Mouse (Mus musculus) CH12.LX (cell line): ENCODE data around the gene Sipa1l3. TPM values are rescaled to one million over a fixed set of nuclear protein-coding genes. Genes with fewer than 3 reads are reported as not detected.
A peak's percentile ranks its signal among the peaks of the same experiment; 100 is the strongest.

Source experiments
- DNase-seq: peaks from one replicate; pipeline ENCODE4 v3.0.0-alpha.2; 2013; ENCODE audit errors: extremely low read depth
- H3K27ac ChIP-seq: 2 replicates; pipeline ENCODE4 v1.5.1; 2012; ENCODE audit warnings: low read depth, mild to moderate bottlenecking, control low read depth, moderate library complexity; ENCODE audit not compliant: insufficient read depth
- H3K27me3 ChIP-seq: replicated peaks from 2 replicates; pipeline ENCODE3; 2012; ENCODE audit warnings: inconsistent platforms
- H3K36me3 ChIP-seq, 2 experiments: replicated peaks in 1 of 2; 2 replicates each; pipeline versions ENCODE3 to v1.6.1; 2012; ENCODE audit warnings: inconsistent platforms in 1 of 2, low read length in 1 of 2, mild to moderate bottlenecking in 1 of 2, mixed read lengths in 1 of 2, moderate library complexity in 1 of 2; ENCODE audit not compliant: control insufficient read depth in 1 of 2, insufficient read depth in 1 of 2
- H3K4me1 ChIP-seq, 2 experiments: 2 replicates each; pipeline ENCODE4 v1.6.1; 2012; ENCODE audit warnings: inconsistent platforms in 1 of 2, moderate library complexity in 1 of 2; ENCODE audit not compliant: insufficient read depth in 2 of 2, control insufficient read depth in 1 of 2
- H3K4me2 ChIP-seq: 2 replicates; pipeline ENCODE4 v1.6.1; 2012; ENCODE audit warnings: low read depth, mild to moderate bottlenecking, control low read depth; ENCODE audit not compliant: poor library complexity, insufficient read depth, severe bottlenecking
- H3K4me3 ChIP-seq, 3 experiments: fragments of 150-350 bp in 1 of 3; sonication (generic) in 1 of 3; replicated peaks in 1 of 3; 2 replicates each; pipeline versions ENCODE3 to v1.5.1; 2011 to 2012; ENCODE audit warnings: low read depth in 2 of 3, low read length in 2 of 3, mild to moderate bottlenecking in 2 of 3, moderate library complexity in 2 of 3, control low read depth in 1 of 3, improper control_type of control experiment in 1 of 3, inconsistent platforms in 1 of 3, mixed read lengths in 1 of 3; ENCODE audit not compliant: poor library complexity in 1 of 3
- H3K79me2 ChIP-seq: replicated peaks from 2 replicates; pipeline ENCODE4 v1.6.1; 2012; ENCODE audit warnings: mild to moderate bottlenecking, moderate library complexity; ENCODE audit not compliant: control insufficient read depth, poor library complexity, insufficient read depth, severe bottlenecking; ENCODE audit errors: extremely low read depth
- H3K9ac ChIP-seq: 2 replicates; pipeline ENCODE4 v1.6.1; 2012; ENCODE audit warnings: low read depth, mild to moderate bottlenecking, control low read depth, moderate library complexity; ENCODE audit not compliant: insufficient read depth
- H3K9me3 ChIP-seq: replicated peaks from 2 replicates; pipeline ENCODE3; 2012; ENCODE audit warnings: low read length, inconsistent platforms, mixed read lengths
- BHLHE40 ChIP-seq: IDR thresholded peaks from 2 replicates; pipeline ENCODE4 v1.6.1; 2011; ENCODE audit warnings: mild to moderate bottlenecking, low read depth, low read length, improper control_type of control experiment
- CHD2 ChIP-seq: IDR thresholded peaks from 2 replicates; pipeline ENCODE4 v1.6.1; 2011; ENCODE audit warnings: low read length, improper control_type of control experiment
- CTCF ChIP-seq, 2 experiments: IDR thresholded peaks in 1 of 2; conservative IDR thresholded peaks in 1 of 2; 2 replicates each; pipeline ENCODE4 v1.5.1; 2011 to 2012; ENCODE audit warnings: low read depth in 2 of 2, low read length in 2 of 2, improper control_type of control experiment in 1 of 2, inconsistent platforms in 1 of 2, mild to moderate bottlenecking in 1 of 2, moderate library complexity in 1 of 2
- ELF1 ChIP-seq: IDR thresholded peaks from 2 replicates; pipeline ENCODE4 v1.6.1; 2014; ENCODE audit warnings: low read depth, mild to moderate bottlenecking, inconsistent platforms, low read length, improper control_type of control experiment
- EP300 ChIP-seq: IDR thresholded peaks from 2 replicates; pipeline ENCODE4 v1.6.1; 2011; ENCODE audit warnings: low read length, improper control_type of control experiment
- HCFC1 ChIP-seq: IDR thresholded peaks from 2 replicates; pipeline ENCODE4 v1.6.1; 2012; ENCODE audit warnings: low read depth, mild to moderate bottlenecking, inconsistent platforms, low read length, improper control_type of control experiment
- IRF4 ChIP-seq: IDR thresholded peaks from 2 replicates; pipeline ENCODE4 v1.6.1; 2014; ENCODE audit warnings: low read depth, mild to moderate bottlenecking, inconsistent platforms, low read length, improper control_type of control experiment
- JUN ChIP-seq: IDR thresholded peaks from 2 replicates; pipeline ENCODE4 v1.6.1; 2011; ENCODE audit warnings: low read depth, mild to moderate bottlenecking, low read length, improper control_type of control experiment, moderate library complexity; ENCODE audit not compliant: insufficient read depth
- MAX ChIP-seq: IDR thresholded peaks from 2 replicates; pipeline ENCODE4 v1.6.1; 2011; ENCODE audit warnings: low read length, improper control_type of control experiment
- MXI1 ChIP-seq: IDR thresholded peaks from 2 replicates; pipeline ENCODE4 v1.6.1; 2011; ENCODE audit warnings: mild to moderate bottlenecking, low read depth, low read length, improper control_type of control experiment
- PAX5 ChIP-seq: IDR thresholded peaks from 2 replicates; pipeline ENCODE4 v1.6.1; 2012; ENCODE audit warnings: low read length, inconsistent platforms, mixed read lengths
- RCOR1 ChIP-seq: conservative IDR thresholded peaks from 2 replicates; pipeline ENCODE4 v1.6.1; 2012; ENCODE audit warnings: low read depth, mild to moderate bottlenecking, inconsistent platforms, low read length, improper control_type of control experiment
- TCF12 ChIP-seq: IDR thresholded peaks from 2 replicates; pipeline ENCODE4 v1.6.1; 2014; ENCODE audit warnings: low read depth, mild to moderate bottlenecking, inconsistent platforms, low read length, improper control_type of control experiment
- ZKSCAN1 ChIP-seq: IDR thresholded peaks from 2 replicates; pipeline ENCODE4 v1.6.1; 2012; ENCODE audit warnings: low read depth, inconsistent platforms, low read length, improper control_type of control experiment, borderline replicate concordance
- ZMIZ1 ChIP-seq: IDR thresholded peaks from 2 replicates; pipeline ENCODE4 v1.6.1; 2012; ENCODE audit warnings: low read depth, mild to moderate bottlenecking, inconsistent platforms, low read length, improper control_type of control experiment
- dilution Hi-C: fragments of 300-500 bp; cut with MboI; formaldehyde crosslinking; loops from 2 replicates; pipeline ENCODE4 v1.14.3; 2020; ENCODE audit warnings: low sequenced_read_pairs; ENCODE audit not compliant: extremely low pct_unique_long_range_greater_than_20kb, extremely low pct_ligation_motif_present
- in situ Hi-C: fragments of 300-500 bp; cut with MboI; formaldehyde crosslinking; loops from 3 replicates; pipeline ENCODE4 v1.14.3; 2019; ENCODE audit warnings: low sequenced_read_pairs, low pct_ligation_motif_present, low pct_unique_long_range_greater_than_20kb, mixed read lengths
- polyA plus RNA-seq: library from polyadenylated mRNA; unstranded; fragments of >175 nt; gene quantifications from 2 replicates; pipeline ENCODE4 v1.2.1, GENCODE M21; 2012; ENCODE audit warnings: low read depth; ENCODE audit not compliant: insufficient read length
- total RNA-seq, 2 experiments: library from RNA; depleted of rRNA; stranded (reverse); fragments of 300-350 nt in 1 of 2; fragments of >200 nt in 1 of 2; gene quantifications; 2 replicates each; pipeline ENCODE4 v1.2.3; 2012 to 2014

The Sipa1l3 gene
- total and polyA plus RNA-seq, 3 experiments, result 1.6 to 8.8 (median 5.9) TPM

DNA sequence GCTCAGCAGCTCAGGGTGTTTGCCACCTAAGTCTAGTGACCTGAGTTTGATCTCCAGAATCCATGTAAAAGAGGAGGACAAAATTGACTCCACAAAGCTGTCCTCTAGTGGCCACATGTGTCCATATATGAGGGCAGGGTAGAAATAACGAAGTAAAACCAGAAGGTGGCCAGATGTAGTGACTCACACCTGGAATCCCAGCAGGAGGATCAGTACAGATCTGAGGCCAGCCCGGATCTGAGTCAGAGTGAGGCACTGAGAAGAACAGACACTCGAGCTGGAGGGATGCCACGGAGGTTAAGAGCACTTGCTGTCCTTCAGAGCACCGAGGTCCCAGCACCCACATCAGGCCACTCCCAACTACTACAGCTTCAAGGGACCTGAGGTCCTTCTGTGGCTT is 68.3 kb downstream of the Sipa1l3 start:
- no peak for DNase-seq
- no peaks in the 10 kb centered on the region for H3K79me2 ChIP-seq
- H3K9me3 ChIP-seq, result no peaks in the 10 kb centered on the region
- dilution Hi-C loops (no loop called here), in situ Hi-C loops (no loop called here)
- H3K4me2 ChIP-seq, result no peak overlapping the region
- peaks cover 0 to 4% of the 10 kb centered on the region in 2 experiments for H3K36me3 ChIP-seq
- no peaks in the 10 kb centered on the region for H3K4me1 ChIP-seq
- no peak overlapping the region for H3K9ac ChIP-seq
- H3K4me3 ChIP-seq, result no peak overlapping the region
- no peaks in the 10 kb centered on the region for H3K27me3 ChIP-seq
- no peak overlapping the region for H3K27ac ChIP-seq
- peak in 1 of 2 experiments; percentile 31; a peak in 1 of 4 replicates for TF ChIP-seq CTCF (conservative IDR thresholded peaks at IDR 0.05 in 1 of 2, IDR thresholded peaks at IDR 0.05 in 1 of 2; ENCODE audit: low read depth in 2 of 2, low read length in 2 of 2)
- TF ChIP-seq PAX5, result no peak

DNA sequence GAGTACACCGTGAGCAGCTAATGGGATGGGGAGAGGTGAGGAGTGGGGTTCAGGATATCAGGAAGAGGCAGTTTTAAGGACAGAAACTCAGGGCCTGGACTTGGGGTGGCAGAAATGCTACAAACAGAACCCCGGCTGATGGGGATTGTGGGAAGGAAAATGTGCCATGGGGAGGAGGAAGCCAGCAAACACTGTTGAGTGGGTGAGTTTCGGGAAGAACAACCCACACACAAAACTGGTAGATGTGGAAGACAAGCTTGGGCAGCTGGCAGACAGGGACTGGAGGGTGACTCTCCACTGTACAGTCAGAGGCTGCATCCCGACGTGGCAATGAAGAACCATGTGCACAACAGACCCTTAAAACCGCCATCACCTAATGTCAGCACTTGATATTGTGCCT is 69.6 kb downstream of the Sipa1l3 start:
- DNase-seq, result no peak
- TF ChIP-seq MAX (no peak), IRF4 (no peak), ELF1 (no peak), ZKSCAN1 (no peak), HCFC1 (no peak), JUN (no peak)
- H3K36me3 ChIP-seq, result peaks cover 0 to 6% of the 10 kb centered on the region in 2 experiments
- H3K79me2 ChIP-seq, result no peaks in the 10 kb centered on the region
- no peaks in the 10 kb centered on the region; a peak in 1 of 4 replicates for H3K4me1 ChIP-seq
- dilution Hi-C loops (no loop called here), in situ Hi-C loops (no loop called here)
- H3K27me3 ChIP-seq, result no peaks in the 10 kb centered on the region
- H3K4me2 ChIP-seq, result no peak overlapping the region
- no peaks in the 10 kb centered on the region for H3K9me3 ChIP-seq
- H3K4me3 ChIP-seq, result no peak overlapping the region
- no peak overlapping the region for H3K27ac ChIP-seq
- H3K9ac ChIP-seq, result no peak overlapping the region

DNA sequence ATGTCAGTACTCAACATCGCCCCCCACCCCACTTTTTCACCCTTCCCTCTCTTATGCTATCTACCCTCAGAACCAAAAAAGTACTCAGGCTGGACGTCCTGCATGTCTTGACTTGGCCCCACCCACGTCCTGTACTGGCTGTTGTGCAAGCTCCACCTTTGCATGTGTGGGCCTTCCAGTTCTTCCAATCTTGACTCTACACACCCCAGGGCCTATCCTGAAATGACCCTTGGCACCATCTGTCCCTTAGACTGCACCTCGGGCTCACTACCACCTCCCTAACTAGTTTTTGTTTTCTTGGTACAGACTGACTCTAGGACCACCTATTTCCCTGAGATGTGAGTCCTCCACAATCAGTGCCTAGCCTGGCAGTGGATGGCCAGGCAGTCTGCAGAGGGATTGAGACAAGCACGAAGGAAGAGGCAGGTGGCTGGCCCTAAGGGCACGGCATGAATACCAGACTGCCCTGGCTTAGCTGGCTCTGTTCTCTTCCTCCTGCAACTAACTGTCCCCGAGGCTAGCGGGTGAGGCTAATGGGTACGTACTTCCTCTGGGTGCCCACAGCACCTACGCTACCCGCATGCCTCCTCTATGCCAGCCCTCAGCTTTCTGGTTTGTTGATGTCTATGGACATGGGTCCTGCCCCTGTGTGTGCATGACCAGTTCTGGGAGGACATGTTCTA is 71.2 kb downstream of the Sipa1l3 start:
- DNase-seq, result no peak
- H3K79me2 ChIP-seq, result no peaks in the 10 kb centered on the region
- H3K9ac ChIP-seq, result no peak overlapping the region
- H3K36me3 ChIP-seq, result peaks cover 0 to 4% of the 10 kb centered on the region in 2 experiments
- H3K4me3 ChIP-seq, result no peak overlapping the region
- dilution Hi-C loops, result no loop called here
- H3K27ac ChIP-seq, result no peak overlapping the region
- H3K9me3 ChIP-seq, result no peaks in the 10 kb centered on the region
- TF ChIP-seq HCFC1 (no peak), TCF12 (no peak), EP300 (no peak), RCOR1 (no peak), MXI1 (no peak), ZMIZ1 (no peak), BHLHE40 (no peak), CHD2 (no peak)
- H3K27me3 ChIP-seq, result no peaks in the 10 kb centered on the region
- H3K4me1 ChIP-seq, result peaks cover 0 to 3% of the 10 kb centered on the region in 2 experiments; a peak in 2 of 4 replicates
- in situ Hi-C loops, result no loop called here
- H3K4me2 ChIP-seq, result no peak overlapping the region
